Mouse (Mus musculus) megakaryocyte progenitor cell, adult 5-6 weeks (primary cell): ENCODE results near the gene Vps8. TPM values are rescaled to one million over a fixed set of nuclear protein-coding genes. Genes with fewer than 3 reads are reported as not detected.

ENCODE experiments used
- ATAC-seq: replicated peaks from 2 replicates; pipeline ENCODE4 v1.8.0; 2016; ENCODE audit warnings: mild to moderate bottlenecking, moderate TSS enrichment, inconsistent platforms; ENCODE audit not compliant: poor library complexity
- total RNA-seq, 2 experiments: library from RNA; stranded (forward) in 1 of 2; stranded (reverse) in 1 of 2; fragments of 157-497, 149-512 nt in 1 of 2; fragments of 200-1000 nt in 1 of 2; gene quantifications; 2 replicates each; pipeline versions ENCODE4 v1.2.3 to v1.2.4; 2015 to 2017

The Vps8 gene
- 16.8 and 33.0 TPM in 2 replicates for total RNA-seq (2015)
- 26.9 and 27.4 TPM in 2 replicates for total RNA-seq (2017)

- ATAC-seq: peak; percentile 92
Observed at GRCm38 (mm10) chr16:21422645-21423545, at the start of gene Vps8. Vps8 (plus strand) TSS chr16:21423118.

GRCm38 (mm10) chr16:21373316-21373960 is 49.5 kb upstream of the Vps8 start:
- no peak for ATAC-seq

DNA sequence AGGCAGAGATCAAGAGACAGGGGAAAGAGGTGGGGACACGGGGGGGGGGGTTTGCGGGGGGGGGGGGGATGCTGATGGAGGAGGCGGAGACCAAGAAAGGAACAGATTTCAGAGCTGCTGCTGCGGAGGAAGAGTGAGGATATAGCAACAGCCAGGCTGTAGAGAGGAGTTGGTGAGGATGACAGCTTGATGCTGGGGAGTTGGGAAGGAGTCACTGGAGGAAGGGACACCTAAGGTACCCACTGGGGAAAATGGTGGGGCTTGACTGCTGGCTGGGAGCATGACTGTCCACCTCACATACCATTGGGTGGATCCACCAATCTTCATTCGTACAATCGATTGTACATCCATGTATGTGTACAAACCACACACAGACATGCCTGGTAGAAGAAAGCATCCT is 48.9 kb upstream of the Vps8 start:
- no peak for ATAC-seq

- ATAC-seq: peak; percentile 54
Observed at GRCm38 (mm10) chr16:21375147-21375546, 47.8 kb upstream of the Vps8 start.

GRCm38 (mm10) chr16:21376316-21376715 is 46.6 kb upstream of the Vps8 start:
- ATAC-seq: no peak

DNA sequence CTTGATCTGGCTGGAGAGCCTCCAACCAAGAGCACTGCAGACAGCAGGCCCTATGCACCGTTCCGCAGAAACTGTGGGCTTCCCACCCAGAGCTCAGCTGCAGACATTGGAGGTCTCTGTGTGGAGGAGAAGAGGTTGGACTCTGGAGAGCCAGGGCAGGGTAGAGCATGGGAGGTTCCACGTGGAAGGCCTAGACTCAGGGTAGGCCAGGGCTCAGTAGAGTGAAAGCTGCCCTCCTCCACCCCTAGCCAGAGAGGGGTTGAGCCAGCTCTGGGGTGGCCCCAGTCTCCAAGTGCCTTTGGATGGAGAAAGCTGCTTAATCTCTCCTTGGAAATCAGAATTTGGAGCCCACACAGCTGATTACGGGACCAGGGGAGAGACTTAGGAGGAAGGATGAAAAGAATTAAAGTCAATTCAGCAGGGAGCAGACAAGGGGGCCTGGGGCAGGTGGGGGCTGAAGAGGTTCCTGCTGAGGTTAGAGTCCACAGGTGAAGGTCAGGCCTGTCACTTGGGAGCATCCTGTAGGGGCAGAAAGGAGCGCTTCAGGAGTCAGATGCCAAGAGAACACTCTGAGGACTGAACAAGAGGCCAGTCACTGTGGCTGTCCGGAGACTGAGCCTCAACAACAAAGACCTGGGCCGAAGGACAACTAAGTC is 45.8 kb upstream of the Vps8 start:
- ATAC-seq: no peak

- ATAC-seq: no peak
Observed at GRCm38 (mm10) chr16:21377605-21377968, 45.3 kb upstream of the Vps8 start.

DNA sequence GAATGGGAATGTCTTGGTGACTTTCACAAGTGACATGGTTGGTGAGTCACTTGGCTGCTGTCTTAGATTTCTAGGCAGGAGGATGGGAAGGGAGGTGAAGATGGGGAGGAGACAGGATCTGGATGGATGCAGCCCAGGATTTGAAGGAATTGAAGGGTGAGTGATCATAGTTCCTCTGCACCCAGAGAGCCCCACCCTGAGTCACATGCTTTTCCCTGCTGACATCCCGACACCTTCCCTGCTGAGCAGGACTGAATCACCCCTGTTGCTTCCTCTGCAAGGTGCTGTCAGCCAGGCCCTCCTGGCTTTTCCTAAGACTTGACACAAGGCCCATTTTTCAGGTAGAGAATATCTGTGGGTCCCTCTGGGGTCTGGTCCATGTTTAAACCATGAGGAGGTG is 41.4 kb upstream of the Vps8 start:
- ATAC-seq: no peak

GRCm38 (mm10) chr16:21382152-21382911 is 40.6 kb upstream of the Vps8 start:
- peak; percentile 92 for ATAC-seq

GRCm38 (mm10) chr16:21385926-21386881 is 36.7 kb upstream of the Vps8 start:
- ATAC-seq: no peak

DNA sequence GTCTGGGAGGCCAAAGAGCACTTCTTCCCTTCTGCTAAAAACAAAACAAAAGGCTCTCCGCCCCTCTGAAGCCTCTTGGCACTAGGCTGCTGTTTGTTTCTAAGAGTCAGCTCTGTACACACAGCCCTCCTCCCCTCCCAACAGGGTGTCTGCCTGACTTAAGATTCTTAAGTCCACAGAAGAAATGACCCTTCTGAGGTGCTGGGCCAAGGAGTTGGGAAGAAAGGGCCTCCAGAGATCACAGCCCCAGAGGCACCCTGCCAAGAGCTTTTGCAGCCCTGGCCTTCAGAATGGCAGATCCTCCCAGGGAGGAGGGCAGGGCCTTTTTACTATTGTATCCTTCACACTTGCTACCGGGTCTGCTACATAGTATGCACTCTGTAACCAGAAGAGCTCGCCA is 33.6 kb upstream of the Vps8 start:
- ATAC-seq: no peak

DNA sequence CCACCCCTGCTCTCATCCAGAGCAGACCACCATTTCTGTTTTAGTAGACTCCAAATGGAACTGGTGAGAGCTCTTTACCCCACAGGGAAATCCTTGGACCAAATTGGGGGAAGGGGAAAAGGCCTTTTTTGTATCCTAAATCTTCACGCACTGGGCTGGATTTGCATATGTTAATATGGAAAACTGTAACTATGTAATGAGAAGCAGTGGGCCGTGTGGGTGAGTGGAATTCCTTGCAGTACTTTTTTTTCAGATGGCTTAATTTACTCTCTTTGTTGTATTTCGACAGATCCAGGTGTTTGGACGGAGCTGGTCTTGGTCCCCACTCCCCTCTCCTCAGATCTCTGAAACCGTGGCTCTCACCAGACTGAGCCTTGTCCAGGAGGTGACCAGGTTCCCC is 32.2 kb upstream of the Vps8 start:
- no peak for ATAC-seq

DNA sequence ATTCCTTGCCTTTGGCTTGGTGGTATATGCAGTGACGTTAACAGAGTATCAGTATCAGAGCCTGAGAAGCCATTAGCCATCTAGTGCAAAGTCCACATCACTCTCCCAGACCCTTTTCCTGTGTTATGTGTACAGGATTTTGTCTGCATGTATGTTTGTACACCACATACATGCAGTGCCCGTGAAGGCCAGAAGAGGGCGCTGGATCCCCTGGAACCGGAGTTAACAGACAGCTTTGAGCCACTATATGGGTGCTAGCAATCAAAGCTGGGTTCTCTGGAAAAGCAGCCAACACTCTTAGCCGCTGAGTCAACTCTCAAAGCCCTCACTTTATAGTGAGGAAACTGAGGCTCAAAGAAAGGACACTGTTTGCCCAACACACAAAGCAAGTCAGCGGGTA is 30.8 kb upstream of the Vps8 start:
- peak; percentile 47; the same call in 1 of the 2 replicates for ATAC-seq

DNA sequence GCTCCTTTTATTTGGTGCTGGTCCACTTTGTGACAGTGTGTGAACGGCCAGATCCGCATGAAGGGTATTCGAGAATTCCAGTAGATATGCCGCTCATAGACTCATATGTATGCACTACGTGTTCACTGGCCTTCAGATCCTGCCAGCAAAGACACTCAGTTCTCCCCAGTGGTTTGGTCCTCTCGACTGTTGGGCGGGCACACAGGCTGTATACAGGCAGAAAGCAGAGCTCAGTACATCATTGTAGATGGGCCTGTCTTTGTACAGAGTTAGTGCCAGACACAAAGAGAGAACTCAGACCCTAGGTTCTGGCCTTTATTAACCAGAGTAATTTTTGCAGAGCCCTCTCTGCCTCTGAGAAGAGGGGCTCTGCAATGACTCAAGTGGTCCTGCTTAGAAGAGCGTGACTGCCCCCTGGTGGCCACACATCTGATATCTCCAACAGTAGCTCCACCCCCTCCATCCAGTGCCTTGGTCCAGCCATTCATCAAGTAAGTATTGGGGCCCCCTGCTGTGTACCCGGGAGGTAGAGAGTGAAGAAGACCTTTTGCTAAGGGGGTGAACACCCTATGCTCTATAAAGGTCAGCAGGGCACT is 30.3 kb upstream of the Vps8 start:
- peak; percentile 98 for ATAC-seq

GRCm38 (mm10) chr16:21395546-21395945 is 27.4 kb upstream of the Vps8 start:
- ATAC-seq: no peak

- no peak for ATAC-seq
Observed at GRCm38 (mm10) chr16:21397681-21398080, 25.2 kb upstream of the Vps8 start.

- ATAC-seq: no peak
Observed at GRCm38 (mm10) chr16:21398345-21399051, 24.4 kb upstream of the Vps8 start.

DNA sequence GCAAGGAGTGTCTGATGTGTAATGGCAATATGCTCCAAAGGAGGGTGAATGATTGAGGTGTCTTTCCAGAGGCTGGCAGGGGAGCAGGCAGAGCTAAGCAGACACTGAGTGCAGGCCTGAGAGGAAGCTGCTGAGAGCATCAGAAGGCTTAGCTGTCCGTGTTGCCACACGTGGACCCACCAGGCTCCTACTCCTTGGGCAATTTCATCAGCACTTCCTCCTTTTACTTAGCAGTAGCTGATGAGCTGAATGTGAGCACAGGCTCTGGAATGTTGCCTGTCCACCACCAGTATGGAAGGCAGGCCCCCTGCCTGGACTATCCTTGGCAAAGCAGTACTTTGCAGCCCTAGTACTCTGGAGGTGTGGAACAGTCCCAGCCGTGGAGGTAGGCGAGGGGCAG is 23.0 kb upstream of the Vps8 start:
- peak; percentile 92 for ATAC-seq

- no peak for ATAC-seq
Observed at GRCm38 (mm10) chr16:21402068-21402467, 20.9 kb upstream of the Vps8 start.
